Mouse (Mus musculus): ENCODE measurements around the gene Nfat5.

- TF ChIP-seq CTCF (IDR thresholded peaks at IDR 0.05) (no peak), POLR2A (IDR thresholded peaks at IDR 0.05; ENCODE audit: insufficient read depth, low read depth, low read length) (no peak), EP300 (IDR thresholded peaks at IDR 0.05; ENCODE audit: insufficient read depth, low read depth, low read length) (no peak)
Measured at GRCm38 (mm10) chr8:107382898-107383297, 89.6 kb downstream of the Nfat5 start.
